Mouse (Mus musculus) embryonic facial prominence, embryonic 12.5 days (tissue): Measurements from ENCODE around the gene Arhgef9. TPM values are rescaled to one million over a fixed set of nuclear protein-coding genes. Genes with fewer than 3 reads are reported as not detected.

Source experiments
- polyA plus RNA-seq: library from polyadenylated mRNA; unstranded; fragments of >200 nt; fragmentation: Nextera tagmentation; extraction: Ambion mirVana; gene quantifications from 2 replicates; pipeline ENCODE4 v1.2.1, GENCODE M21; 2016

The Arhgef9 gene
- polyA plus RNA-seq, 1 experiment from 2014 or later, result 26.5 TPM

Other genes starting within 250 kb of the Arhgef9 start
- gene Spin4, start 170.2 kb downstream of the Arhgef9 start, polyA plus RNA-seq, result 11.7 and 15.2 TPM in 2 replicates
- 12.8 and 13.3 TPM in 2 replicates for gene Amer1, start 248.0 kb upstream of the Arhgef9 start, polyA plus RNA-seq